Mouse (Mus musculus) B cell, adult 2 months (primary cell): Measurements from ENCODE around the gene Rplp0.
A peak's percentile ranks its signal among the peaks of the same experiment; 100 is the strongest.
"Not testable (repeated sequence)": the region's sequence is repeated elsewhere in the genome, so short reads cannot be mapped to it uniquely, and the experiment has no call there.

Experiments used
- DNase-seq, 2 experiments: peaks; one replicate each; pipeline ENCODE4 v3.0.0; 2022

Gene Rplp0

DNA sequence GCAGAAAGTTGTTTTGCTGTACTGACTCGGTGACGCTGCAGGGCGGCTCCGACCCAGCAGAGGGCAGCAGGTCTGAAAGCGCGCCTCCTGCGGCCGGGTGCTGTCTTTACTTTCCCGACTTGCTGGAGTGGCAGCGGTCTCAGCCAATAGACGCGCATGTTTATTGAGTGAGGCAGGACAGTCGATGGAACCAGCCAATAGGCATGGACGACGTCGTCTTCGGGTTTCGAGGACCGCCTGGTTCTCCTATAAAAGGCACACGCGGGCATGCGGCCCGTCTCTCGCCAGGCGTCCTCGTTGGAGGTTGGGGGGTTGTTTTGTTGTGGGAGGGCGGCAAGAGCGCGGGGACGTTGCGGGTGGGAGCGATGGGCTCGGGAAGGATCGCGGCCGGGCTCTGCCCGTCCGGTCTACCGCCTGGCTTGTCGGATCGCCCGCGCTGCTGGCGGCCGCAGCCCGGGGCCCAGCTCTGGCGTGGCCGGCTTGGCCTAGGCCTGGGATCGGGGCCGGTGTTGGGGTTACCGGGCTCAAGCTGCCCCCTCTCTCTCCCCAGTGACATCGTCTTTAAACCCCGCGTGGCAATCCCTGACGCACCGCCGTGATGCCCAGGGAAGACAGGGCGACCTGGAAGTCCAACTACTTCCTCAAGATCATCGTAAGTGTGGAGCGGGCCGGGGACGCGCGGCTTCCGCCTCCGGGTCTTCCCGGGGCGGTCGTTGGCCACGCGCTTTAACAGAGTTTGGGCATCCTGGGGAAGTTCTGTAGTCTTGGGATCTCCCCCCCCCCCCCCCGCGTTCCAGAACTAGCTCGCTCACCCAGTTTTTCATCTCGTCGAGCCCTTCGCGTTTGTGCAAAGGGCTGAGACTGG, at the start of gene Rplp0:
Rplp0 (plus strand) TSS at position 231 of the 865 bp plus-strand sequence.
- peak; percentile 98 for DNase-seq

DNA sequence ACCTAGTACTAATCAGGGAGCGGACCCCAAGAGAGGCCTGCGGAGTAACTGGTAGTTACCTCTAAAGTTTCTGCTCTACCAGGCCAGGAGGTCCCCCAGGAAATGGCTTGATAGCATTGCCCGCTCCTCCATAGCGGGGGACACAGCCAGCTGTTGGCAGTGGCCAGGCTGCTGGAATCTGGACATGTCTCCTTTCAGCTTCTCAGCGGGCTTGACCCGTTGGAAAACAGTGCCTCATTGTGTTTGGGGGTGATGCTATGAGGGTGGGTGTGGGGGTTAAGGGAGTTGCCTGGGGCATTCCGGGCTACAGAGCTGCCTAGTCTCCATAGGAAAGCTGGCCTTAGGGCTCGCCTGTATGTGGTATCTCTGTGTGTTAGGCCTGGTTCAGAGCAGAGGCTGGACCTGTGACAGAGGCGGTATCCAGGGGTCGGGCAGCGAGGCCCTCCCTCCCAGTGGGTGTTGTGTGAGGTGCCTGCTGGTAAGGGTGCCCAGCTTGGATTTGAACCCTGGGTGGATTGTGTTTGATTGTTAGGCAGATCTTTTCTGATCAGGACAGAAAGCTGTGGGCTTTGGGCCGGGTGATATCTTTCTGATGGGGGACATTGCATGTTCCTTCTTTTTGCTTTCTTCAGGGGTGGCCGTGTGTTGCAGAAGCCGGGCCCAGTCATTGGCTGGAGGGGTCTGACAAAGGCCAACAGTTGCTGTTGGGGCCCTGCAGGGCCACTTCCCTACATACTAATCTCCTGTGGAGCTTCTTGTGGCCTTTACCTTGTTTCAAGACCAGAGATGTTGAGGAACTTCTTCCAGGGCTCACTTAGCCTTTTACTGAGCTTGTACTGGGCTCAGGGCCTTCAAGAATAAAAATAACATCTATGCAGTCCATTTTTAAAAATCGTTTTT, 49.2 kb upstream of the Rplp0 start:
- no peak for DNase-seq

DNA sequence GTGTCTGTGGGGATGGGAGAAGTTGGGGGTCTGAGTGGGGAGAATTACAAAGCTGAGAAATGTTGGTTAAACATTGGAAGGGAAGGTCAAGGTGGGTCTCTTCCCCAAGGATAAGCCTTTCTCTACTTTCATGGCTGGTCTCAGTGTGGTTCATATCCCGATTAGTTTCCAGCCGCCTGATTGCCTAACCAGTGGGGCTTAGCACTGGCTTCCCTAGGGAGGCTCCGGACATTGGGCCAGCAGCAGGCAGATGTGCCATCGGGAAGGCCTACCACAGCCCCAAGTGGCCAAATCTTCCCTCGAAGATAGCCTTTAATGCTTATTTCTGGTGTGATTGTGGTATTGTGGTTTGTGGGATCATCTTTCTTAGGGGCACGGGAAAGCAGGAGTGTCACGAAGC, 46.9 kb upstream of the Rplp0 start:
- no peak for DNase-seq

DNA sequence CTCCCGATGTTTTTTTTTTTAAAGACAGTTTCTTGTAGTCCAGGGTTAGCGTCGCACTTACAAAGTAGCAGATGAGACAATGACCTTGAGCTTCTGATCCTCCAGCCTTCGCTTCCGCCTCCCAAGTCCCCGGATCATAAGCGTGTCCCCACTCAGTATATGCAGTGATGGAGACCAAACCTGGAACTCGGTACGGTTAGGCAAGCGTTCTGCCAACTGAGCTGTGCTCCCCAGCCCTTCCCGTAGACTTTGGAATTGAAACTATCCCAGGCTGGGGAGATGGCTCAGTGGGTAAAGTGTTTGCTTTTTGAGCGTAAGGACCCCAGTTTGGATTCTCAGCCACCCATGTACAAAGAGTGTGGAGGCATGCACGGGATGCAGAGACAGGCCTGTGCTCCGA, 46.0 kb upstream of the Rplp0 start:
- no peak for DNase-seq

DNA sequence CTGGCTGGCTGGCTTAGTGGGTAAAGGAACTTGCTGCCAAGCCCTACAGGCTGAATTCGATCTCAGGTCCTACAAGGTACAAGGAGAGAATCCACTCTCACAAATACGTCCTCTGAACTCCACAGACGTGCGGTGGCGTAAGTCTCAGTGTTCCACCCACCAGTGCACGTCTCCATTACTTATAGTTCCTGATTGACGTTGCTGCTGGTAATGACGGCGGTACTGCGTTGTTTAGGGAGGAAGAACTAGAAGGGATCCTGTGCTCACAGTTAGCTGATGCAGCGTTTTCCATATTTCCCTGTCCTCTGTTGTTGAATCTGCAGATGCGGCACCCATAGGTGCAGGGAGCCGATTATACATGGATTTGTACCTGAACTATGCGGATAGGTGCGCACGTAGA, 45.5 kb upstream of the Rplp0 start:
- no peak for DNase-seq

DNA sequence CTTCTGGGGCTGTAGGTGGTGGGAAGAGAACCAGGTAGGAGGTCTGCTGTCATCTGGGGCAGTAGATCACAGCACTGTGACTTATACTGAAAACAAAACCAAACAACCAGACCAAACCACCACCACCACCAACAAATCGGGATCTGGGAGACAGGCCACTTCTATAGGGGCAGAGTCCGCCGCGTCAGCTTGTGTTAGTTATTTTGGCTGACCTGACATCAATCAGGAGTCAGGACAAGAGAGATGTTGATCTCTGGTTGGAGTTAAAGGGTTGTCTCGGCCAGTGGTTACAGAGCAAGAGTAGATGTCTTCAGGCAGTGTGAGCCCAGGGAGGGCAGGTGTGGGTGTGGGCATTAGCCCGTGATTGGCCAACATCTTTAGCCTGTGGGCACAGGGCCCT, 44.9 kb upstream of the Rplp0 start:
- DNase-seq, result no peak

DNA sequence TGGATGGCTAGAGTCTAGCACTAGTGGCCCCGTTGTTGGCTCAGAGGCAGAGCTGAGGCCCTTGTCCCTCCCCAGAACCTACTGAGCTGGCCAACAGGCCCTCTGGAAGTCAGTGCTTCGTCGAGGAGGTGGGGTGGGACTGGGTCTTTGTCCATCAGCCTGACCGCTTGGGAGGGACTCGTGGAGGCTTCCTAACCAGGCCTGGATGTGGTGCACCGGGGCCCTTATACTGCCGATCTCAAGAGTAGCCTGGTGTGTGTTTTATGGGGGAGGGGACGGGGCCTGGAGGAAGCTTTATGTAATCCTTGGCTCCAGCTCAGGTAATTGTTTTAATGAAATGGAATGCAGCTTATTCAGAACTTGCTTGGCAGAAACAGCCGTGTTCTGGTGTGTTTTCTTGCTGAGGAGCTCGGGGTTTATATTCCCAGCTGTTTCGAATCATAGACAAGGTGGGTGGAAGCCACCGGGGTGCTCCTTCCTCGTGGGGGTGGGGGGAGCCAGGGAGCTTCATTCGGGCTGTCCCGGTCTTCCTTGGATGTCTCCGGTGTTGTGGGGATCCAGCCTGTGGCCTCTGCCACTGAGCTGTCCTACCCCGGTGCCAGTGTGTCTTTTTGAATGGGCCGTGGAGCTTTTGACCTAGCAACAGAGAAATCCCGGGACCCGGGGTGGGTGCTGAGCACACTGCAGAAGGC, 44.2 kb upstream of the Rplp0 start:
- DNase-seq, result no peak

DNA sequence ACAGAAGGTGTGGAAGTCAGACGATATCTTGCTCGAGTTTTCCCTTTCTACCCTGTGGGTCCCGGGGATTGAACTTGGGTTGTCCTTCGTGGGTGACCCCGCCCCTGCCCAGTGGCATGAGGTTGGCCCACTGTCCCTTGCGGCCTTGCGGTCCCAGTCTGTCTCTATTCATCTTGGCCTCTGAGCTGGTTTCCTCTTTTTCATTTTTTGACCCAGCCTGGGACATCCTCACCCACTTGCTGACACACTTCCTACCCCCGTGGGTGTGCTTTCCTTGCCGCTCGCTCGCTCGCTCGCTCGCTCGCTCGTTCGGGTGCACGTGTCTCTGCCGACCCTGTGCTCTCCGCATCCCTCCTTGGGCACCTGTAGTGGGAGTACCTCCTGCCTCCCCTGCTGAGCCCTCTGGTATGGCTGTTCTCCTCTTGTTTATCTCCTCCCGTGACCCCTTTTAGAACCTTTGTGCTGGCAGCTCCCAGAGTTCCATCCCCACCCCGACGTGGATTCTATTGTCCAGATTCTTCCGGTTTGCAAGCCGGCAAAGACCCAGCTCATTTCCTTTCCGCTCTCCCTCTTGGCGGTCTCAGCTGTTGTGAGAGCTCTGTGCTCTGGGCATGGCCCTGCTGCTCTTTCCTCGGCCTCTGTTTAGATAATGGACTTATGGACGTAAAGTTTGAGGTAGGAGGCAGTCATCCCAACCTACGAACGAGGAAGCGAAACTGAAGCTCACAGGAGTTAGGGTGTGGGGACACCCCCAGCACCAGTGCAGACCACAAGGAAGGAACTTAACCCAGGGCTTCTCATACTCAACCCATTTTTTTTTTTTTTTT, 43.0 kb upstream of the Rplp0 start:
- DNase-seq, result peak; percentile 81 to 84

DNA sequence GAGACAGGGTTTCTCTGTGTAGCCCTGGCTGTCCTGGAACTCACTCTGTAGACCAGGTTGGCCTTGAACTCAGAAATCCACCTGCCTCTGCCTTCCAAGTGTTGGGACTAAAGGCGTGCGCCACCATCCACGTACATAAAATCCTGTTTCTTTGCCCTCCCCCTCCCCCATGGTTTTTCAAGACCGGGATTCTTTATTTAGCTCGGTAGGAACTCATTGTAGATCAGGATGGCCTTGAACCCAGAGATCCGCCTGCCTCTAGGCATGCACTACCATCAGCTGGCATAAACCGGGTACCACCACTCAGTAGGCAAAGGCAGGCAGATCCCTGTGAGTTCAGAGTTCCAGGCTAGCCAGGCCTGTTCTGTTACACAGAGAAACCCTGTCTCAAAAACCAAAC, 42.4 kb upstream of the Rplp0 start:
- DNase-seq, result no peak

DNA sequence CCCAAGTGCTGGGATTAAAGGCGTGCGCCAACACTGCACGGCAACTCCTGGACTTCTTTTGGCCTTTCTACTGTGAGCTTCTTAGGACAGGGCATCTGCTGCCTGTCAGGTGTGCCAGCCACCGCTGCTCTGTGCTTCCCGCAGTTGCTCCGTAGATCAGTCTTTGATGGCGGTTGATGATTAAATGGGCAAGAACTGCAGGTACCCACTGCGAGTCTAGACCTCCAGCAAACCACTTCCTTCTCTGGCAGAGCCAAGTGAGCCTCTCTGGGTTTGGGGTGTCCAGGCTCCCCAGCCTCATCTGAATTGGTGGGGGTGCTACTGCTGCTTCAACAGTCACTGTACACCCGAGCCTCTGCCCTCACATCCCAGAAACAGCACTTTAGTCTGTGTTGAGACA, 41.8 kb upstream of the Rplp0 start:
- DNase-seq, result peak; percentile 23 to 27

DNA sequence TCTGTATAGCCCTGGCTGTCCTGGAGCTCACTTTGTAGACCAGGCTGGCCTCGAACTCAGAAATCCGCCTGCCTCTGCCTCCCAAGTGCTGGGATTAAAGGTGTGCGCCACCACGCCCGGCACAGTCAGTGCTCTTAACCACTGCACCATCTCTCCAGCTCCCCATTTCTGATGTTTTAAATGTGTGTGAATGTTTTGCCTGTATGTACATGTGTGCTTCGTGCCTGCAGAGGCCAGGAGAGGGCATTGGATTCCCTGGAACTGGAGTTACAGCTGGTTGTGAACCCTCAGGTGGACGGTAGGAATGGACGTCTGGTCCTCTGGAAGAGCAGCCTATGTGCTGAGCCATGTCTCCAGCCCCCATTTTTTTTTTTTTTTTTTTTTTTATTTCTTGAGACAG, 41.1 kb upstream of the Rplp0 start:
- DNase-seq, result not testable (repeated sequence)

DNA sequence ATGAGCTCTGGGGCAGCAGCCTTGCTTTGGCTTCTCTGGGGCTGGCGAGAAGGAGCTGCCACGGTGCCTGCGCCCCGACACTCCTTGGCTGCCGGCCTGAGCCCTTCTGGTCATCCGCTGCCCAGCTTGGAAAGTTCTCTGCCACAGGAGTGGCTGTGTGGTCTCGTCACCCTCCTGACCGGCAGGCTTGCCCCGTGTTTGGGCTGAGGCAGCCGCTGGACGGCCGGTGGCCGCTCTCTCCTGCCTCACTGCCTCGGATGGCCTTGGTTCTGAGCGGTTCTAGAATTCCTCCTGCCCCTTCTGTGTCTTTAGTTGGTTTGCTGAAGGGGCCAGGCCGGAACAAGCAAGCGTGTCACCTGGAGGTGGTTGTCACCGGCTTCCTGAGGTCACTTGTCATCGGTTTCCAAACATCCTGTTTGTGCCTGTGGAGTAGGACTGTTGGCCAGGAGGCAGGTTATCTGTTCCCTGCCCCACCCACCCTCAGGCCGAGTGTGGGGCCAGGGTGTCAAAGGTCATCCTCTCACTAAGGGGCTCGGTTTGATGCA, 38.9 kb upstream of the Rplp0 start:
- DNase-seq, result no peak

DNA sequence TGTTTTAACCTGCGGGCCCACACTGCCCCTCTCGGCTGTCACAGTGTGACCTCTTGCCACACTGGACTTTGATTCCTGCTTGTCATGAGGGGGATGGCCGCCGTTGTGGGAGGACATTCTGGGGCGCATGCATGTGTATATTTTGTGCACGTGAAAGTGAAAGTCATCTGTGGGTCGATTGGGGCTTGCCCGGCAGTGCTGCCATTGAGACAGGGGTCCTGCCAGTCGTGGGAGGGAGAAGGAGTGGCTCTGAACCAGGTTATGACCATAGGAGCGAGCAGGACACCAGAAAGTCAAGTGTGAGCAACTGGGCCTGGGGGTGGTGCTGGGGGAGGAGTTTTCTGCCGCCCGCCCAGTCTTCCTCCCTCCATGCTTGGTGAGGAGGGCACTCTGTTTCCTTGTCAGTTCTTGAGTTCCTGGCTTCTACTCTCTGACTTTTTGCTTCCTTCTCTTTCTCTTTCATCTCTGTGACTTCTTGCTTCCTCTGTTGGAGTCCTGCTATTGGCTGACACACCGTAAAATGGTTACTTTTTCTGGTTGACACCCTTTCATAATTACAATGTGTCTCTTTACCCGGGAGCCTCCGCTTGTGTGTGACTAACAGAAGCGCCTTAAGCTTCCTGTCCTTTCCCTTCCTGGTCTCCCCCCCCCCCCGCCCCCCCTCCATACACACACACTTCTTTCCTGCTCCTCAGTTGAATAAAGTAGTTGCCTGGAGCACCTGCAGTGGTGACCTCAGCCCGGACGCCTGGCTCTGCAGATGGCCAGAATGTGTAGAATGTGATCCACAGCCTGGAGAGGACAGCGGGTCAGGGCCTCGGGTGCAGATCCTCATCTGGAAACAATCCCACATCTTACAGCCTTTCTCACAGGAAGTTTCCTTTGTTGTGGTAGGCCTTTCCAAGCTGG, 37.5 kb upstream of the Rplp0 start:
- peak; percentile 63 to 64 for DNase-seq

DNA sequence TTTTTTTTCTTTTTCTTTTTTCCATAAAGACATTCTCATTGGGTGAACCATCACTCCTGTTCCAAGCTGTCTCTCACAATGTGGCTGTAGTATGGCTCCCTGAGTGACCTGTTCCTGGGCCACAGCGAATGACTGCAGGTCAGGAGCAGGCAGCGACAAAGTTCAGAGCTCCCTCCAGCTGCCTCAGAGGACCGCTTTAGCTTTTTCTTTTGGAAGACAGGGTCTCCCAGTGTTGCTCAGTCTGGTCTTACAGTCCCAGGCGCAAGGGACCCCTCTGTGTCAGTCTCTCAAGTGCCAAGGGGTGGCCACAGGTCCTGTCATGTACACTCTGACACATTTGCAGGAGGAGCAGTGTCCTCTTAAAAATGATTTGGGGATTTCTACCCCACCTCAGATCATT, 36.7 kb upstream of the Rplp0 start:
- DNase-seq, result no peak

DNA sequence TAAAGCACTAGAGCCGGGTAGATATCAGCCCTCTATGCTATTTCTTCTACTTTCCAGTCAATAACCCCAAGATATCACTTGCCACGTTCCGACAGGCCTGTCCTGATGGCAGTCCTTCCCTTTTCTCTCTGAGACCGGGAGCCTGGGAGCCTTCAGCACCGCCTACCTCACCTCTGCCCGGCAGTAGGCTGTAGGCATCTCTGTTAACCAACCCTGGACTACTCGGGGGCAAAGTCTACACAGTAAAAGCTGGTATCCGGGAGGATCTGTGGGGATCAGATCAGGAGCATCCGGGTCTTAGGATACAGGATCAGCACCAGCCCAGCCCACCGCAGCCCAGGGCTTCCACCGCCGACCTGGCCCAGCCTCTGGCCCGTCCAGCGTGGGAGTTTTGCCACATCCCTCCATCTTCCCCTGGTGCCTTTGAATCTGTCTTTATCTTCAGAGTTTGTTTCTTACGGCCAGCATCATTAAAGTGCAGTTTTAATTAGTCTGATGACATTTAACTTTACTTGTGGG, 36.2 kb upstream of the Rplp0 start:
- no peak for DNase-seq

DNA sequence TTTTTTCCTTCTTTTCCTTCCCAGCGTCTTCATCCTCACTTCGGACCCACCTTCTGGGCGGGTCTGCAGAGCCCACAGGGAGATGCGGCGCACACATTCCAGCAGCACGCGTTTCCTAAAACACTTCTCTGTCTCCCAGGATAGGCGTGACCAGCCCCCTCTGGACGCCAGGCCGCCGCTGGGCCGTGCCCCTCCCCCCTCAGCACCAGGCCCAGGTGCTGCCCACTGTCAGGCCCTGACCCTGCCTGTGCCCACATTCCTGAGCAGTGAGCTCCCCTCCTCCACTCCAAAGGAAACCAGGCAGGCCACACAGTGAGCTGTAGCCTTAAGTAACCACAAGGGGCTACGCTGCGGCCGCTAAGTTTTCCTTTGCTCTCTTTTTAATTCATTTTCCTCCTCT, 35.3 kb upstream of the Rplp0 start:
- no peak for DNase-seq

DNA sequence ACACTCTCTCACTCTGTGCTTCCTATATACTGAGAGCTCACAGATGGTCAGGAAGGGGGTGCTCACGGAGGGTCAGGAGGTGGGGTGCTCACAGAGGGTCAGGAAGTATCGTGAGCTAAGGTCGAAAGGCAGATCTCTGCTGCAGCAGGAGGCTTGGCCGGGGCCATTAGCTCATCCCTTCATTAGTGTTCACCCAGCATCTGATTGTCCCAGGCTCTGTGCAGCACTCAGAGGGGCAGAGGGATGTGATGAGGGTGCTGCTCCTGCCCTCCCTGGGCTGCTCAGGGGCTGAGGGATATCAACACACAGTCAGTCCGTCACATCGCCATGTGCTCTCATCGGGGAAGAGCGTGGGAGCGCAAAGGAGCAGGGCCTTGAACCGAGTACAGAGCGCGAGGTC, 34.8 kb upstream of the Rplp0 start:
- DNase-seq, result no peak

DNA sequence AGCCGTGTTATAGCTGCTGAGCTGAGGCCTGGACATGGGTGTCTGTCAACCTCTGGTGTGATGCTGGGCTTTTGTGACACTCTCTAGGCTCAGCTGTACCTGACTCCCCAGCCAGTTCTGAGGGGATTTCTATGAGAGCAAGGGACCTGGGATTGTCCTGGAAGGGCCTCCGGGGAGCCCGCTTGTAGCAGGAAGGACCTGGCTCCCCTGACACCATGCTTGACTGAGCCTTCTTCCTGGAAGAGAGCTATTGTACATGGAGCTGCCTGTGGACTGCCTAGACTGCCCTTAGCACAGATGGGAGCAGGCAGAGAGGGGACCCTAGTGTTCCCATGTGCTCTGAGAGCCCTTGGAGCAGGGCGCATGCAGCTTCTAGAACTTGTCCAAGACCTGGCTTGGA, 33.9 kb upstream of the Rplp0 start:
- no peak for DNase-seq

DNA sequence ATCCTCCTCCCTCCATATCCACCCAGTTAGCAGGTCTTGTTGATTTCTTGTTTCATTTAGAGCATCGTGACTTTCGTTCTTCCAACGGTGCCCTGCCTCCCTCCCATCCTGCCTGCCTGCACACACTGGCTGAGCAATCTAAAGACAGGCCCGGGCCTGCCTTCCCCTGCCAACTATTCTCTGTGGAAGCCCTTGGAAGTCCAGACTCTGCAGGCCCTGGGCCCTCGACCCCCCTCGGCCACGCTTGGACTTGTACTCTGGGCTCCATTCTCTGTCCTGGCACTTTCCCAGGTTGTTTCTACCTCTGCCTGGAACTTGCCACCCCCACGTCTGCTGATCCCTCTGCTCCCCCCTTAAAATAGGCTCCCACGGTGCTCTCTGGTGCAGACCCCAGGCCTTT, 33.3 kb upstream of the Rplp0 start:
- no peak for DNase-seq

DNA sequence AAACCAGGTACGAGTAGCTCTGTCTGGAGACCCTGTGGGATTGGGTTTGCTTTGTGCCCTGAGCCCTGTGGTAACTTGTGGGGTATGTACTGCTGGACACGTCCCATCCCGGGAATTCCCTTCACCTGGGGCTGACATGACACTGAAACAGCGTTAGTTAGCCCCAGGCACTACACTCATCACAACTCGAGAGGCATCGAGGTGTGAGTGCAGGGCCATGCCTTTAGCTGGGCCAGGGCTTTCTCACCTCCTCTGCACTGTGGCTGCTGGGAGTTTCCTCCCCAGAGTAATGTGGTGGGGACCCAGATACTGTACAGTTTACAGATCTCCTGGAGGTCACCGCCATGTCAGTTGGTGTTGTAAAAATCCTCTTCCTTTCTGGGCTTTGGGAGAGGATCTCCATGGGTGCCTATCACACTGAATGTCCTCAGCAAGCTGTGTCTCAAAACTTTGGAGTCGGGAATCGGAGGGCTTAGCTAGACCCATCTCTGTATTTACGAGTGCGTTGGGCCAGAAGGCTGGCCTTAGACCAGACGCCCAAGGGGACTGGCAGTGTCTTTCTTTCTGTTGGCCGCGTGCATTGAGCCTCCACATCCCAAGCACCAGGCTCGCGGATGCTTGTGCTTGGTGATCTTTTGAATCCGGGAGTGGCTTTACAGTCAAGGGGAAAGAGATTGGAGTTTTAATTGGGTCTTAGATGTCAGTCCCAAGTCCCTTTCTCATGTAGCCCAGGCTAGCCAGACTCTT, 32.6 kb upstream of the Rplp0 start:
- DNase-seq, result no peak
